Mouse (Mus musculus) left cerebral cortex, adult 2 months (tissue): Measurements from ENCODE around the gene Prelid1. TPM values are rescaled to one million over a fixed set of nuclear protein-coding genes. Genes with fewer than 3 reads are reported as not detected.

Source experiments
- DNase-seq, 2 experiments: peaks; one replicate each; pipeline ENCODE4 v3.0.0; 2021 to 2022; ENCODE audit warnings: low spot score in 2 of 2, mixed read lengths in 1 of 2; ENCODE audit errors: extremely low spot score in 1 of 2
- H3K27ac ChIP-seq: fragments of 200-600 bp; 2 replicates; pipeline ENCODE4 v1.8.1; 2022
- H3K4me3 ChIP-seq: fragments of 200-600 bp; 2 replicates; pipeline ENCODE4 v1.8.1; 2022
- CTCF ChIP-seq: fragments of 200-600 bp; IDR thresholded peaks from 2 replicates; pipeline ENCODE4 v1.8.1; 2022; ENCODE audit warnings: antibody characterized with exemption, mild to moderate bottlenecking, moderate library complexity
- intact Hi-C: fragments of 180-260 bp; cut with DNase I; formaldehyde crosslinking; loops from one replicate; pipeline ENCODE4 v1.15.1; 2025
- total RNA-seq, 2 experiments: library from RNA; stranded (reverse); gene quantifications; 2 replicates each; pipeline ENCODE4 v1.2.3; 2021

Prelid1 gene
- total RNA-seq, 2 experiments from 2014 or later = 161 to 170 TPM

- Histone ChIP-seq H3K4me3 (peak within 1 kb of the TSS; percentile 50), H3K27ac (peak within 1 kb of the TSS; percentile 48)
- DNase-seq = peak; percentile 47 to 52
- no peak for TF ChIP-seq CTCF
- intact Hi-C loops = no loop called here
These were observed 49.3 kb downstream of the Prelid1 start, which contains the start of gene Rgs14 for GRCm38 (mm10) chr13:55369531-55370114. Gene Rgs14 (plus strand): TSS chr13:55369732.

- no peak for TF ChIP-seq CTCF
- Histone ChIP-seq H3K4me3 (peak overlapping the region; percentile 50), H3K27ac (peak overlapping the region; percentile 48)
- intact Hi-C loops = no loop called here
- DNase-seq = no peak
These were observed 49.9 kb downstream of the Prelid1 start for GRCm38 (mm10) chr13:55370234-55370633.

- Histone ChIP-seq H3K27ac (no peak overlapping the region), H3K4me3 (no peak overlapping the region)
- DNase-seq = no peak
- TF ChIP-seq CTCF = no peak
- intact Hi-C loops = no loop called here
These were observed 50.8 kb downstream of the Prelid1 start for GRCm38 (mm10) chr13:55371007-55371681.

- no peak for DNase-seq
- intact Hi-C loops = no loop called here
- no peak for TF ChIP-seq CTCF
- Histone ChIP-seq H3K4me3 (no peak overlapping the region), H3K27ac (no peak overlapping the region)
These were observed 51.4 kb downstream of the Prelid1 start for GRCm38 (mm10) chr13:55371740-55372139.

- intact Hi-C loops = no loop called here
- no peak overlapping the region for H3K27ac ChIP-seq
- TF ChIP-seq CTCF = no peak
- DNase-seq = no peak
- H3K4me3 ChIP-seq = no peak overlapping the region
These were observed 54.1 kb downstream of the Prelid1 start for GRCm38 (mm10) chr13:55374206-55374924.

Other genes with a start within 250 kb of the Prelid1 start
- 10 to 100 TPM; 22.6 to 27.5 TPM for gene Uimc1, start 220.2 kb upstream of the Prelid1 start, total RNA-seq
- gene Zfp346, start 215.2 kb upstream of the Prelid1 start, total RNA-seq = 10 to 100 TPM; 37.6 to 47.8 TPM
- gene Gm17617, start 187.0 kb upstream of the Prelid1 start, total RNA-seq = not detected
- gene Fgfr4, start 167.9 kb upstream of the Prelid1 start, total RNA-seq = under 1 TPM; 0.36 to 0.40 TPM
- 100 to 1,000 TPM; 116 to 118 TPM for gene Nsd1, start 110.7 kb upstream of the Prelid1 start, total RNA-seq
- 10 to 100 TPM; 83.8 to 87.0 TPM for gene Rab24, start 1.4 kb downstream of the Prelid1 start, total RNA-seq
- gene Mxd3, start 9.3 kb downstream of the Prelid1 start, total RNA-seq = 1 to 10 TPM in 1 of 2 experiments, under 1 TPM in 1; 0.86 to 1.7 TPM
- 10 to 100 TPM; 57.8 to 60.4 TPM for gene Lman2, start 42.3 kb downstream of the Prelid1 start, total RNA-seq
- gene Rgs14, start 49.2 kb downstream of the Prelid1 start, total RNA-seq = 10 to 100 TPM; 52.4 to 58.2 TPM
- gene Slc34a1, start 77.7 kb downstream of the Prelid1 start, total RNA-seq = under 1 TPM; 0.25 to 0.49 TPM
- not detected for gene Pfn3, start 94.7 kb downstream of the Prelid1 start, total RNA-seq
- gene F12, start 106.3 kb downstream of the Prelid1 start, total RNA-seq = 1 to 10 TPM in 1 of 2 experiments, under 1 TPM in 1; 0.95 to 1.3 TPM
- 10 to 100 TPM; 61.2 to 66.2 TPM for gene Grk6, start 124.6 kb downstream of the Prelid1 start, total RNA-seq
- gene Prr7, start 143.8 kb downstream of the Prelid1 start, total RNA-seq = 10 to 100 TPM; 77.6 to 80.2 TPM
- gene Dbn1, start 167.6 kb downstream of the Prelid1 start, total RNA-seq = 100 to 1,000 TPM; 303 to 325 TPM
- gene Pdlim7, start 193.2 kb downstream of the Prelid1 start, total RNA-seq = 100 to 1,000 TPM in 1 of 2 experiments, 10 to 100 TPM in 1; 94.9 to 114 TPM
- gene Dok3, start 208.8 kb downstream of the Prelid1 start, total RNA-seq = 10 to 100 TPM; 10.1 to 18.2 TPM
- 10 to 100 TPM; 63.7 to 65.7 TPM for gene Ddx41, start 216.2 kb downstream of the Prelid1 start, total RNA-seq